Mouse (Mus musculus): ENCODE measurements around the gene Anp32b. TPM values are rescaled to one million over a fixed set of nuclear protein-coding genes. Genes with fewer than 3 reads are reported as not detected.

Gene Anp32b
- total RNA-seq, 2 experiments from 2014 or later = 88.0 to 438 TPM

- ATAC-seq (replicated peaks; ENCODE audit: low FRiP score, poor library complexity, severe bottlenecking) = peak; percentile 40; the same call in 1 of the 2 replicates
Measured at GRCm38 (mm10) chr4:46498976-46499375, 48.3 kb downstream of the Anp32b start.

- no peak for ATAC-seq (replicated peaks; ENCODE audit: low FRiP score, poor library complexity, severe bottlenecking)
Measured at GRCm38 (mm10) chr4:46502606-46503502, 52.2 kb downstream of the Anp32b start.

DNA sequence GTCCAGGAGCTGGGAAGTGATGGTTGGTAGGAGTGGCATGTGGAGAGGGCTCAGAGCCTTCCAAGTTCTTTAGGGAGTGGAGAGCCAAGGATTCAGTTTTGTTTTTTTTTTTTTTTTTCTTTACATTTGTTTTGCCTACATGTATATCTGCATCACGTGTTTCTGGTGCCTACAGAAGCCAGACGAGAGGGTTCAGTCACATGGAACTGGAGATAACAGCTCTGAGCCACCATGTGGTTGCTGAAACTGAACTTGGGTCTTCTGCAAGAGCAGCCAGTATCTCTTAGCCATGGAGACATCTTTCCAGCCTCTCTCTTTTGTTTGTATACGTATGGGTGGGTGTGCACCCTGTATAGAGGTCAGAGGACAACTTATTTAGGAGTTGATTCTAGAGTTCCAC lies 53.2 kb downstream of the Anp32b start:
- ATAC-seq (replicated peaks; ENCODE audit: low FRiP score, poor library complexity, severe bottlenecking) = no peak

GRCm38 (mm10) chr4:46505361-46506057 lies 54.8 kb downstream of the Anp32b start:
- ATAC-seq (replicated peaks; ENCODE audit: low FRiP score, poor library complexity, severe bottlenecking) = no peak

DNA sequence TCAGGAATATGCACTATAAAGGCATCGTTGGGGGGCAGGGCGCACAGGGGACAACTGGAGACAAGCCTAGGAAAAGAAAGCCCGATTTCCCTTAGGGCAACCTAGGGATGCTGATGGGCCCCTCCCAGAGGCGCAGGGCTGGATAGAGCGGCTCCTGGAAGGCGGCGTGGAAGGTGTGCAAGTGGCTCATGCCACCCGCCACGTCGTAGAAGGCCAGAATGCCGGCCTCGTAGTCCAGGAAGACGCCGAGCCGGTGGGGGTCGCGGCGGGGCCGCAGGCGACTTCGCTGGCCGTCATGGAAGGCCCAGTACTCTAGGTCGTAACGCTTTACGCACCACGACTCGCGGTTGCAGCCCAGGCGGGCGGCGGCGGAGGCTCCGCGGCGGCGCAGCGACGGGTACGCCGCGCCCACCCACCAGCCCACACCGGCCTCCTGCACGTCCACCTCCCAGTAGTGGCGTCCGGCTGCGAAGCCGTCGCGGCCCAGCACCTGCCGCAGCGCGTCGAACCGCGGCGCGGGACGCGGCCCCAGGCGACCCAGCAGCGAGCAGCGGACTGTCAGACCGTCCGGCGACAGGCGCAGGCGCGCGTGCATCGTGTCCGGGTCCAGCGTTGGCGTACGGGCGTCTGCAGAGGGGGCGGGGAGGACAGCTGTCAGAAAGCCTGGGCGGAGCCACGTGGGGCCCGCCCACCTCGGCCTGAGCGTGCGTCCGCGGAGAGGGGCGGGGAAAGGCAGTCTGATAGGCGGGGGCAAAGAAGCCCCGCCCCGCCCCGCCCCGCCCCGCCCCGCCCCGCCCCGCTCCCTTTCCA lies 56.3 kb downstream of the Anp32b start:
- ATAC-seq (replicated peaks; ENCODE audit: low FRiP score, poor library complexity, severe bottlenecking) = peak; percentile 96

- peak; percentile 76 for ATAC-seq (replicated peaks; ENCODE audit: low FRiP score, poor library complexity, severe bottlenecking)
Measured at GRCm38 (mm10) chr4:46507736-46508460, 57.2 kb downstream of the Anp32b start.

DNA sequence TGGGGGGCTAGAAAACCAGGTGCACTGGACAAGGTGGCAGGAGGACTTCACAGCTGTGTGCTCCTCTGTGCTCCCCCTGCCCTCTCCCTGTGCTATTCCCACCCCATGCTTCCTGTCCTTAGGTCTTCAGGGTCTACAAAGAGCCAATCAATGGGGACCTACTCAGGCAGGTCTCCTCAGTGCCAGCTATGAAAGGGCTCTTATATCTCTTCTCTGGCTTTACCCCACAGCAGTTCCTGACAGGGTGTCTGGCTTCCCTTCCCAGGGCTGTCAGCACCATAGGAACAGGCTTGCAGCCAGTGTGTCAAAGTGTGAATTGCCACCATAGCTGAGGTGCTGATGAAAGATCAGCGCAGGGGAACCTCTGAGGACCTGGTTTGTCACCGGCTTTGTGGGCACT lies 69.8 kb downstream of the Anp32b start:
- ATAC-seq (replicated peaks; ENCODE audit: low FRiP score, poor library complexity, severe bottlenecking) = no peak

GRCm38 (mm10) chr4:46521457-46521856 lies 70.8 kb downstream of the Anp32b start:
- no peak for ATAC-seq (replicated peaks; ENCODE audit: low FRiP score, poor library complexity, severe bottlenecking)

Other genes with a start within 250 kb of the Anp32b start
- gene Foxe1, start 107.3 kb upstream of the Anp32b start, total RNA-seq (2015; ENCODE audit: low replicate concordance) = not detected in 2 replicates
- not detected in 2 replicates for gene Foxe1, start 107.3 kb upstream of the Anp32b start, total RNA-seq (2017; ENCODE audit: low replicate concordance)
- 39.8 and 54.5 TPM in 2 replicates for gene Trmo, start 61.5 kb upstream of the Anp32b start, total RNA-seq (2015; ENCODE audit: low replicate concordance)
- 64.6 and 70.5 TPM in 2 replicates for gene Trmo, start 61.5 kb upstream of the Anp32b start, total RNA-seq (2017; ENCODE audit: low replicate concordance)
- gene Hemgn, start 37.4 kb upstream of the Anp32b start, total RNA-seq (2015; ENCODE audit: low replicate concordance) = 294 and 312 TPM in 2 replicates
- gene Hemgn, start 37.4 kb upstream of the Anp32b start, total RNA-seq (2017; ENCODE audit: low replicate concordance) = 420 and 452 TPM in 2 replicates
- 17.3 and 25.7 TPM in 2 replicates for gene Nans, start 38.3 kb downstream of the Anp32b start, total RNA-seq (2015; ENCODE audit: low replicate concordance)
- 13.1 and 16.7 TPM in 2 replicates for gene Nans, start 38.3 kb downstream of the Anp32b start, total RNA-seq (2017; ENCODE audit: low replicate concordance)
- 1.0 and 16.5 TPM in 2 replicates for gene Trim14, start 85.2 kb downstream of the Anp32b start, total RNA-seq (2015; ENCODE audit: low replicate concordance)
- gene Trim14, start 85.2 kb downstream of the Anp32b start, total RNA-seq (2017; ENCODE audit: low replicate concordance) = 3.8 and 6.5 TPM in 2 replicates
- 6.7 and 18.6 TPM in 2 replicates for gene Coro2a, start 151.3 kb downstream of the Anp32b start, total RNA-seq (2015; ENCODE audit: low replicate concordance)
- 4.3 and 5.6 TPM in 2 replicates for gene Coro2a, start 151.3 kb downstream of the Anp32b start, total RNA-seq (2017; ENCODE audit: low replicate concordance)
- gene Tbc1d2, start 199.3 kb downstream of the Anp32b start, total RNA-seq (2015; ENCODE audit: low replicate concordance) = 0.84 and 1.5 TPM in 2 replicates
- 3.2 and 3.9 TPM in 2 replicates for gene Tbc1d2, start 199.3 kb downstream of the Anp32b start, total RNA-seq (2017; ENCODE audit: low replicate concordance)